Mouse (Mus musculus) midbrain, embryonic 14.5 days (tissue): Measurements from ENCODE around the gene Lrch1. TPM values are rescaled to one million over a fixed set of nuclear protein-coding genes. Genes with fewer than 3 reads are reported as not detected.

Experiments used
- ATAC-seq: fragments of 200-750 bp; cut with Nextera tagmentation; 2 replicates; pipeline ENCODE4 v1.8.0; 2017; ENCODE audit warnings: moderate number of reproducible peaks, moderate library complexity; ENCODE audit not compliant: low FRiP score, low TSS enrichment
- DNase-seq: peaks from one replicate; pipeline ENCODE4 v3.0.0-alpha.2; 2015
- H3K27ac ChIP-seq: fragments of 300-500 bp; sonication (generic); replicated peaks from 2 replicates; pipeline ENCODE4 v1.5.1; 2014; ENCODE audit warnings: mild to moderate bottlenecking, low read depth, low read length, moderate library complexity
- H3K27me3 ChIP-seq: fragments of 300-500 bp; sonication (generic); 2 replicates; pipeline ENCODE4 v1.6.1; 2014; ENCODE audit warnings: low read length, control low read depth, mixed read lengths; ENCODE audit not compliant: control insufficient read depth, insufficient read depth
- H3K36me3 ChIP-seq: fragments of 300-500 bp; sonication (generic); 2 replicates; pipeline ENCODE4 v1.6.1; 2014; ENCODE audit warnings: low read length, control low read depth; ENCODE audit not compliant: control insufficient read depth, insufficient read depth
- H3K4me1 ChIP-seq: fragments of 300-500 bp; sonication (generic); 2 replicates; pipeline ENCODE4 v1.6.1; 2014; ENCODE audit warnings: mild to moderate bottlenecking, antibody characterized with exemption, low read length, control low read depth; ENCODE audit not compliant: control insufficient read depth, insufficient read depth
- H3K4me2 ChIP-seq: fragments of 300-500 bp; sonication (generic); 2 replicates; pipeline ENCODE4 v1.6.1; 2014; ENCODE audit warnings: mild to moderate bottlenecking, low read length, moderate library complexity
- H3K4me3 ChIP-seq: fragments of 300-500 bp; sonication (generic); replicated peaks from 2 replicates; pipeline ENCODE4 v1.5.1; 2014; ENCODE audit warnings: low read depth, low read length
- H3K9ac ChIP-seq: fragments of 300-500 bp; sonication (generic); replicated peaks from 2 replicates; pipeline ENCODE4 v1.6.1; 2014; ENCODE audit warnings: mild to moderate bottlenecking, low read length, moderate library complexity
- H3K9me3 ChIP-seq: fragments of 300-500 bp; sonication (generic); 2 replicates; pipeline ENCODE4 v1.6.1; 2016; ENCODE audit warnings: low read length, control low read depth, mixed read lengths; ENCODE audit not compliant: control insufficient read depth
- WGBS: fragments of 180-500 bp; shearing (Covaris S2); extraction: QIAGEN DNeasy Blood & Tissue Kit; methylation state at CpG from one replicate; pipeline ENCODE4 v1.1.7; 2014; 5-methylcytosine and 5-hydroxymethylcytosine counted together
- polyA plus RNA-seq: library from polyadenylated mRNA; unstranded; fragments of >200 nt; fragmentation: Nextera tagmentation; extraction: Ambion mirVana; gene quantifications from 2 replicates; pipeline ENCODE4 v1.2.1, GENCODE M21; 2014

Gene Lrch1
- polyA plus RNA-seq, 1 experiment from 2014 or later: 19.4 TPM

DNA sequence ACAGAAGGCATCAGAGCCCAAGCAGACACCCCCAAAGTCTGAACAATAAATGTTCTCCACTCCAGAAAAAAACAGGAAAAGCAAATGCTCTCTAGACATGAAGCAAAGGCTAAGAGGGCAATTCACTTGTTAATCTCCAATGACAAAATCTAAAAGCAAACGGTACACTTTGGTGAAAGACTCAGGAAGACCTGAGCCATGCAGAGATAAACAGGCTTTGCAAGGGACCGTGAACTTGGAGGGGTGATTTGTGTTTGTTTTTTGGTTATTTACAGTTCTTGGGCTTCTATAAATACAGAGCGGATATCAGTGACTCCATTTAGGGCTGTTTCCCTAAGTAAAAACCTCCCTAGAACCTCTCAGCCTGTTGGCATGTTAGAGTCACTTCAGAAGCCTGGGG is 81.9 kb downstream of the Lrch1 start:
- H3K4me3 ChIP-seq: no peak overlapping the region
- ATAC-seq (no peak), DNase-seq (no peak)
- WGBS: 76% methylated on average over 3 of the region's 3 CpGs
- H3K27me3 ChIP-seq: no peaks in the 10 kb centered on the region
- no peak overlapping the region for H3K9ac ChIP-seq
- no peak overlapping the region for H3K4me2 ChIP-seq
- no peaks in the 10 kb centered on the region for H3K36me3 ChIP-seq
- H3K27ac ChIP-seq: no peak overlapping the region
- no peaks in the 10 kb centered on the region for H3K9me3 ChIP-seq
- H3K4me1 ChIP-seq: peaks cover 20% of the 10 kb centered on the region

DNA sequence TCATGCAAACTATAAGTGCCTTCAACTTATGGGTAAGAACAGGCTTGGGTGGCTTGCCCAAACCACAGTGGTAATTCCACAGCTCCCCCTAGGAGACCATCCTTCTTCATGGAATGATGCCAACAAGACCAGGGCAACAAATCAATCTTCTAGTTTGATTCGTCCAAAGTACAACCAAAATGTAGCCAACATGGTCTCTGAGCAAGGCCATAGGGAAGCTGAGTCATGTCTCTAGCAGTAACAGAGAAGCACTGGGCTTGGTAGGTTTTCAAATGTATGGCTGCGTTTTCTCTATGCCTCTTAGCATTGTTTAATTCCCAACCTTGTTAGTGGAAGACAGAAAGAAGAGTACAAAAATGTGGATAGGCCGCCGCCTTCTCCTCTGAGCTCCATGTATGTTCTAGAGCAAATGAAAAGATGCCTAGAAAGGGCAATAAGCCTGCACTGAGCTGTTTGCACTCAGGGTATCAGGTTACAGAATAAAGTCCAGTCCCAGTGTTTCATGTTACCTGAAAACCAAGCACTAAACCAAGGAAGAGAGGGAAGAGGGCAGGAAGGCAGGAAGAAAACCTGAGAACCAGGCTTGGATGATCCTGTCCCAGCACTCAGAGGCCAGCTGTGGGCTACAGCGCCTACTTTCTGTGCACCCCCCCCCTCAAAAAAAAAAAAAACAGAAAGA is 82.7 kb downstream of the Lrch1 start:
- H3K4me2 ChIP-seq: no peak overlapping the region
- H3K4me3 ChIP-seq: no peak overlapping the region
- H3K36me3 ChIP-seq: no peaks in the 10 kb centered on the region
- H3K4me1 ChIP-seq: peaks cover 20% of the 10 kb centered on the region
- DNase-seq: no peak
- H3K27ac ChIP-seq: no peak overlapping the region
- WGBS: 86% methylated on average over 5 of the region's 5 CpGs
- ATAC-seq: no peak
- H3K9ac ChIP-seq: no peak overlapping the region
- H3K27me3 ChIP-seq: no peaks in the 10 kb centered on the region
- no peaks in the 10 kb centered on the region for H3K9me3 ChIP-seq

DNA sequence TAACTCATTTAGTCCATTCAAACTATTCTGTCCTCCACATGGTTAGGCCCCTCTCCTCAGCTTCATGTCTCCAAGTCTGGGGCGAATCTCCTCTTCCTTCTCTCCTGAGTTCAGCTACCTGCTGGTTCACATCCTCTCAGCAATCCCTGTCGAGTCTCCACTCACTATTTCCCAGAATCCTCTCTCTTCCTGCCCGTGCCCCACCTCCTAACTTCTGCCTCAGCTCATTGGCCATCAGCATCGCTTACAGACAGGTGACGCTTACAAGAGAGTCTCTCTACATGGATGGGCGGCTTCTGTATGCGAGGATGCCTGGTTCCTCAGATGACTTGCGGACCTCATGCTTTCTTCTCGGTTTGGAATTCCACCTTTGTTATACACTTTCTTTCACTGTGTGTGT is 86.2 kb downstream of the Lrch1 start:
- Histone ChIP-seq H3K27me3 (no peaks in the 10 kb centered on the region), H3K36me3 (no peaks in the 10 kb centered on the region), H3K4me3 (no peak overlapping the region), H3K4me2 (no peak overlapping the region), H3K4me1 (peaks cover 7% of the 10 kb centered on the region; the same call in 1 of the 2 replicates), H3K9ac (no peak overlapping the region), H3K27ac (no peak overlapping the region), H3K9me3 (no peaks in the 10 kb centered on the region)
- DNase-seq (no peak), ATAC-seq (no peak)
- WGBS: 92% methylated on average over 9 of the region's 9 CpGs

DNA sequence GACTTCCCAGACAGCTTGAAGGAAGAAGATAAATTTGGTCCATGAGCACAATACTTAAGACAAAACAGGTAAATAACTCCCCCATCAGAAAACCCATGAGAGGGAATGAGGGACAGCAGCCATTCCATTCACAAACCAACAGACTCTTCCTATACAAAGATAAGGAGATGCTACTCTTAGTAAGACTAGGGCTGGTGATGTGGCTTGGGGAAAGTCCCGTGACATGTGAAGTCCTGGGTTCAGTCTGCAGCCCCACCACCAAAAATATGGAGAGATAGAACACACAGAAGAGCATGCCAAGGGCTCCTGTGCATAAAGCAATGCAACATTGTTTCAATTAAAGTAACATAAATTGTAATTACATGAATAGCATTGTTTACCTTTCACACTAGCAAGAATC is 88.5 kb downstream of the Lrch1 start:
- Histone ChIP-seq H3K27ac (no peak overlapping the region), H3K4me1 (no peaks in the 10 kb centered on the region), H3K9me3 (no peaks in the 10 kb centered on the region), H3K9ac (no peak overlapping the region), H3K27me3 (no peaks in the 10 kb centered on the region), H3K4me3 (no peak overlapping the region), H3K36me3 (no peaks in the 10 kb centered on the region), H3K4me2 (no peak overlapping the region)
- 98% methylated on average over 1 of the region's 1 CpGs for WGBS
- no peak for ATAC-seq
- DNase-seq: no peak

DNA sequence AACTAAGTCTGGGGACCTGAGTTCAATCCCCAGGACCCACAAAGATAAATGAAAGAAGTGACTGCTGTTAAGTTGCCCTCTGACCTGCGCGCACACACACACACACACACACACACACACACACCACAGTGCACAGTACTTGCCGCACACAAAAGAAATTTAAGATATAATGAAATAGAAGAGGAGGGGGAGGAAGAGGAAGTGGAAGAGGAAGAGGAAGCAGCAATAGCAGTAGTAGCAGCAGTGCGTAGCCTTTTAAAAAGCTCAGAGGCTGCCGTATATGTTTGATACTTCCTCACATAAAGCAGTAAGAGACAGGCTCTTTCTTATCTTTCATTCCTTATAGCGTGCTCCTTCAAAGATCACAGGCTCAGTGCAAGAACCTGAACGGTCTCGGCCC is 92.2 kb downstream of the Lrch1 start:
- H3K4me1 ChIP-seq: peaks cover 8% of the 10 kb centered on the region
- no peaks in the 10 kb centered on the region for H3K36me3 ChIP-seq
- H3K27me3 ChIP-seq: no peaks in the 10 kb centered on the region
- DNase-seq (no peak), ATAC-seq (no peak)
- H3K9me3 ChIP-seq: no peaks in the 10 kb centered on the region
- 94% methylated on average over 8 of the region's 8 CpGs for WGBS
- H3K4me3 ChIP-seq: no peak overlapping the region
- no peak overlapping the region for H3K27ac ChIP-seq
- H3K4me2 ChIP-seq: no peak overlapping the region
- H3K9ac ChIP-seq: no peak overlapping the region

DNA sequence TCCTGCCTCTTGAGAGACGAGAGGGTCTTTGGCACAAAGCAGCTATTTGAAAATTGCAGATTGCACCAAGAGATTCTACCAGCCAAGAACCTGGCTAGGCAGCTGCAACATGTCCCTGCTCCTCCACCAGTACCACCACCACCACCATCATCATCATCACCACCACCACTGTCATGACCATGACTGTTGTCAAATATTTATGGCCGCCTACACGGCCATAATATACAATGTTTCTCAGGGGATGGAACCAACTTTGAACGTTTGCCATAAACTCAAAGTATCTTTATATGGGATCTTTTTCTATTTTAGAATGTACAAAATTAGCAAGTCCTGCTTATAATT is 93.9 kb downstream of the Lrch1 start:
- H3K9ac ChIP-seq: no peak overlapping the region
- H3K4me1 ChIP-seq: peaks cover 8% of the 10 kb centered on the region
- DNase-seq: no peak
- H3K36me3 ChIP-seq: no peaks in the 10 kb centered on the region
- 82% methylated on average over 4 of the region's 4 CpGs for WGBS
- no peak overlapping the region for H3K27ac ChIP-seq
- ATAC-seq: no peak
- H3K4me2 ChIP-seq: no peak overlapping the region
- no peaks in the 10 kb centered on the region for H3K27me3 ChIP-seq
- H3K9me3 ChIP-seq: no peaks in the 10 kb centered on the region
- no peak overlapping the region for H3K4me3 ChIP-seq

DNA sequence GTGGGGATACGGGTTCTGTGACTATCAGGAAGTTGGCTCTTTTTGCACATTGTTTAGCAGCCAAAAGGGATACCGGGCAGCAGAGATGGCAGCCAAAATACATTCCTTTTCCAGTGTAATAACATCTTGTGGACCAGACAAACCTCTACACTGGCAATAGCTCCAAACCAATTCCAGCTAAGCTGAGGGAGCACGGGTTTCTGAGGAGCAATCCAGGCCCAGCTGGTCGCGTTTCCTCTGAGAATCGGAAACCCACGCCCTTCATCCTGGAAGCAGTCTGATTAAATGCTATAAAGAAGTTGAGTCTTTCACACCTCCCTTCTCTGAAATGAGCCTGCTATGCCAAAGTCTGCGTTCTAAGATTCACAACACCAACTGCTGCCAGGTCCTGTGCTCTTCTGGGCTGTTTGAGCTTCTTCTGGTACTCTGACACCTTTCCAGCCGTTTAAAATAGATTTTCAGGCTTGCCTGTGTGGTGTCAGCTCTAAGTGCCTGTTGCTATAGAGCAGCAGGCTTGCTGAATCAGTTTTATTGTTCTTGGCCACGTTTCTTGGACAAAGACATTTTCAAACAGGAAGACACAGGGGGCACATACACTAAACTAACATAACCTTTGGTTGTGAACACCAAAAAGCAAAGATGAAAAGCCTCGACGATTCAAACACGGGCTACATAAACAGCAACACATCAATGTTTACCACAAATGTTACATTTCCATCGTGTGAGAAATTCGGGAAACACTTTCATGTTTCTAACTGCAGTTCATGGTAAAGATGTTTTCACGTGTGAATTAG is 94.5 kb downstream of the Lrch1 start:
- ATAC-seq (no peak), DNase-seq (peak; percentile 39)
- Histone ChIP-seq H3K4me2 (no peak overlapping the region), H3K9me3 (no peaks in the 10 kb centered on the region), H3K4me3 (no peak overlapping the region), H3K27ac (no peak overlapping the region), H3K27me3 (no peaks in the 10 kb centered on the region), H3K36me3 (no peaks in the 10 kb centered on the region), H3K4me1 (peaks cover 8% of the 10 kb centered on the region), H3K9ac (no peak overlapping the region)
- WGBS: 41% methylated on average over 16 of the region's 16 CpGs

DNA sequence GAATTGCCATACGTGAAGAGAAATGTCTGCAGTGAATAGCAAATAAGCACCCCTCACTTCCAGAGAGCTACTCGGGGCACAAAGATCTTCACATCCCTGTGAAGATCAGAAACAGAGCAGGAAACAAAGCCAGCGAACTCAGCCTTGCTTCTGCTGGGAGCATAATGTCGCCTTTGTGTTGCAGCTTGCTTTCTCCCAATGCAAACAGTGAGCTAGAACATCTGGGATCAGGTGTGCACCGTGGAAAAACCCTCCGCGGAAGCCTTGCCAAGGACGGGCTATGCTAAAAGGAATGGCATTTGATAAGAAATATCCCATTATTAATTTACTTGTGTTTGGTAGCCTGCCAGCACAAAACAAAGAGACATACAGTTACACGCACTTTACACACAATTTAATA is 95.8 kb downstream of the Lrch1 start:
- no peaks in the 10 kb centered on the region for H3K36me3 ChIP-seq
- WGBS: 41% methylated on average over 9 of the region's 9 CpGs
- H3K27ac ChIP-seq: peak overlapping the region; percentile 63
- no peaks in the 10 kb centered on the region for H3K9me3 ChIP-seq
- no peaks in the 10 kb centered on the region for H3K27me3 ChIP-seq
- no peak overlapping the region for H3K4me3 ChIP-seq
- H3K4me2 ChIP-seq: no peak overlapping the region
- no peak for ATAC-seq
- H3K9ac ChIP-seq: no peak overlapping the region
- peak; percentile 52 for DNase-seq
- peaks cover 8% of the 10 kb centered on the region for H3K4me1 ChIP-seq

DNA sequence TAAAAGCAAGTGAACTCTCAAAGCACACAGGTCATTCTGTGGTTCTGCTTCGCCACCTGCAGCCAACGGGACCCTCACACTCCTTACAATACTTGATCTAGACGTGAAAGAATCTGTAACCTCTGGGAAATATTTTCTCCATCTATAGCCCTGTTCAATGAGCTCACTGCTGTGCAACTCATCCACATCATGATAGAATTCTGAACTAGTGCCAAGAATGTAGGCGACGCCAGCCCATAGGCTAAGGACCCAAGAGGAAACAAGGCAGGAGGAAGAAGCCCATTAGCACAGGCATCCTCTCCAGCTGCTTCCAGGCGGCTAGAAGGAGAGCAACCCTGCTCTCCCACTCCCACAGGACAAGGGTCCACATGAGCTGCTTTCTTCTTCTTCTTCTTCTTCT is 98.7 kb downstream of the Lrch1 start:
- Histone ChIP-seq H3K4me1 (peaks cover 10% of the 10 kb centered on the region), H3K9me3 (no peaks in the 10 kb centered on the region), H3K27me3 (no peaks in the 10 kb centered on the region), H3K27ac (no peak overlapping the region), H3K4me2 (no peak overlapping the region), H3K36me3 (no peaks in the 10 kb centered on the region), H3K4me3 (no peak overlapping the region), H3K9ac (no peak overlapping the region)
- ATAC-seq: no peak
- WGBS: 73% methylated on average over 6 of the region's 6 CpGs
- DNase-seq: no peak
